Mouse (Mus musculus): ENCODE measurements around the gene Ndfip2.

- TF ChIP-seq CTCF (IDR thresholded peaks at IDR 0.05 in 2 of 3, conservative IDR thresholded peaks at IDR 0.05 in 1 of 3; ENCODE audit: control insufficient read depth in 1 of 3, insufficient read depth in 1 of 3, low read depth in 2 of 3, low read length in 3 of 3, poor library complexity in 1 of 3, severe bottlenecking in 1 of 3), result no peak
- TF ChIP-seq KAT2A (conservative IDR thresholded peaks at IDR 0.05; ENCODE audit: low read depth, low read length), result no peak
- TF ChIP-seq EP300 (IDR thresholded peaks at IDR 0.05; ENCODE audit: low read depth in 1 of 2, low read length in 2 of 2), result no peak
- no peak for TF ChIP-seq POLR2AphosphoS2 (IDR thresholded peaks at IDR 0.05; ENCODE audit: low read length)
- TF ChIP-seq POLR2A (IDR thresholded peaks at IDR 0.05; ENCODE audit: control insufficient read depth in 1 of 2, insufficient read depth in 1 of 2, low read depth in 1 of 2, low read length in 2 of 2, poor library complexity in 1 of 2), result no peak
- TF ChIP-seq RAD21 (IDR thresholded peaks at IDR 0.05; ENCODE audit: low read depth, low read length), result no peak
- TF ChIP-seq SIN3A (IDR thresholded peaks at IDR 0.05; ENCODE audit: low read length), result no peak
- no peak for TF ChIP-seq ZKSCAN1 (IDR thresholded peaks at IDR 0.05; ENCODE audit: low read depth, low read length)
- no peak for TF ChIP-seq TCF12 (IDR thresholded peaks at IDR 0.05; ENCODE audit: low read depth, low read length)
- TF ChIP-seq MAFK (IDR thresholded peaks at IDR 0.05; ENCODE audit: borderline replicate concordance, low read depth, low read length), result no peak
- no peak for TF ChIP-seq POLR2AphosphoS5 (IDR thresholded peaks at IDR 0.05; ENCODE audit: borderline replicate concordance, low read depth, low read length)
Observed at GRCm38 (mm10) chr14:105267095-105267494, 8.7 kb downstream of the Ndfip2 start.
